Mouse (Mus musculus) heart, embryonic 15.5 days (tissue): ENCODE results near the gene Fosl2. TPM values are rescaled to one million over a fixed set of nuclear protein-coding genes. Genes with fewer than 3 reads are reported as not detected.

Experiments used
- ATAC-seq: fragments of 200-750 bp; cut with Nextera tagmentation; replicated peaks from 2 replicates; pipeline ENCODE4 v1.8.0; 2017; ENCODE audit warnings: low read depth, moderate TSS enrichment; ENCODE audit not compliant: insufficient number of reproducible peaks, insufficient read depth, low FRiP score
- H3K27ac ChIP-seq: fragments of 300-500 bp; sonication (generic); 2 replicates; pipeline ENCODE4 v1.5.1; 2015; ENCODE audit warnings: mild to moderate bottlenecking, inconsistent platforms
- H3K27me3 ChIP-seq: fragments of 300-500 bp; sonication (generic); 2 replicates; pipeline ENCODE4 v1.6.1; 2015; ENCODE audit warnings: inconsistent platforms
- H3K36me3 ChIP-seq: fragments of 300-500 bp; sonication (generic); 2 replicates; pipeline ENCODE4 v1.6.1; 2015; ENCODE audit warnings: mild to moderate bottlenecking, inconsistent platforms
- H3K4me1 ChIP-seq: fragments of 300-500 bp; sonication (generic); replicated peaks from 2 replicates; pipeline ENCODE4 v1.6.1; 2015; ENCODE audit warnings: inconsistent platforms
- H3K4me2 ChIP-seq: fragments of 300-500 bp; sonication (generic); 2 replicates; pipeline ENCODE4 v1.6.1; 2015; ENCODE audit warnings: inconsistent platforms, mild to moderate bottlenecking, moderate library complexity
- H3K4me3 ChIP-seq: fragments of 300-500 bp; sonication (generic); 2 replicates; pipeline ENCODE4 v1.5.1; 2015; ENCODE audit warnings: mild to moderate bottlenecking, inconsistent platforms
- H3K9ac ChIP-seq: fragments of 300-500 bp; sonication (generic); 2 replicates; pipeline ENCODE4 v1.6.1; 2015; ENCODE audit warnings: mild to moderate bottlenecking, inconsistent platforms
- H3K9me3 ChIP-seq: fragments of 300-500 bp; sonication (generic); replicated peaks from 2 replicates; pipeline ENCODE4 v1.6.1; 2016; ENCODE audit warnings: inconsistent platforms
- WGBS: fragments of 180-500 bp; shearing (Covaris S2); methylation state at CpG from one replicate; pipeline ENCODE4 v1.1.7; 2015; ENCODE audit warnings: mixed read lengths; 5-methylcytosine and 5-hydroxymethylcytosine counted together
- polyA plus RNA-seq: library from polyadenylated mRNA; unstranded; fragments of >200 nt; fragmentation: Nextera tagmentation; extraction: Ambion mirVana; gene quantifications from 2 replicates; pipeline ENCODE4 v1.2.1, GENCODE M21; 2015

The Fosl2 gene
- polyA plus RNA-seq, 1 experiment from 2014 or later = 2.5 TPM

GRCm38 (mm10) chr5:32134903-32135335 lies 682 bp upstream of the Fosl2 start:
- peak overlapping the region; percentile 93 for H3K9ac ChIP-seq
- H3K27ac ChIP-seq = peak overlapping the region; percentile 100
- peak overlapping the region; percentile 88 for H3K4me2 ChIP-seq
- no peaks in the 10 kb centered on the region for H3K27me3 ChIP-seq
- peak overlapping the region; percentile 91 for H3K4me3 ChIP-seq
- H3K9me3 ChIP-seq = no peaks in the 10 kb centered on the region
- 0% methylated on average over 44 of the region's 54 CpGs for WGBS
- peaks cover 36% of the 10 kb centered on the region for H3K4me1 ChIP-seq
- ATAC-seq = peak; percentile 27
- H3K36me3 ChIP-seq = no peaks in the 10 kb centered on the region

- WGBS = under 1% methylated on average over 62 of the region's 63 CpGs
Observed at GRCm38 (mm10) chr5:32136301-32136863, 781 bp downstream of the Fosl2 start.

GRCm38 (mm10) chr5:32137106-32137522 lies 1.5 kb downstream of the Fosl2 start:
- Histone ChIP-seq H3K36me3 (no peaks in the 10 kb centered on the region), H3K27me3 (no peaks in the 10 kb centered on the region), H3K27ac (peak overlapping the region; percentile 100), H3K9me3 (no peaks in the 10 kb centered on the region), H3K4me3 (peak overlapping the region; percentile 91), H3K4me2 (peak overlapping the region; percentile 88), H3K9ac (peak overlapping the region; percentile 93), H3K4me1 (peaks cover 47% of the 10 kb centered on the region)
- 1% methylated on average over 12 of the region's 12 CpGs for WGBS
- ATAC-seq = no peak

More at GRCm38 (mm10) chr5:32136301-32136863, 781 bp downstream of the Fosl2 start:
- H3K4me1 ChIP-seq = peaks cover 42% of the 10 kb centered on the region
- H3K36me3 ChIP-seq = no peaks in the 10 kb centered on the region
- H3K4me2 ChIP-seq = peak overlapping the region; percentile 88
- ATAC-seq = no peak
- H3K9ac ChIP-seq = peak overlapping the region; percentile 93
- no peaks in the 10 kb centered on the region for H3K9me3 ChIP-seq
- peak overlapping the region; percentile 91 for H3K4me3 ChIP-seq
- H3K27me3 ChIP-seq = no peaks in the 10 kb centered on the region
- H3K27ac ChIP-seq = peak overlapping the region; percentile 100

GRCm38 (mm10) chr5:32138446-32139195 lies 3.0 kb downstream of the Fosl2 start:
- WGBS = 44% methylated on average over 10 of the region's 10 CpGs
- peak overlapping the region; percentile 88 for H3K4me2 ChIP-seq
- H3K9ac ChIP-seq = peak overlapping the region; percentile 93
- peaks cover 59% of the 10 kb centered on the region for H3K4me1 ChIP-seq
- peak overlapping the region; percentile 100 for H3K27ac ChIP-seq
- H3K27me3 ChIP-seq = no peaks in the 10 kb centered on the region
- ATAC-seq = no peak
- H3K4me3 ChIP-seq = peak overlapping the region; percentile 91
- H3K9me3 ChIP-seq = no peaks in the 10 kb centered on the region
- no peaks in the 10 kb centered on the region for H3K36me3 ChIP-seq

GRCm38 (mm10) chr5:32139516-32140037 lies 4.0 kb downstream of the Fosl2 start:
- no peak for ATAC-seq
- peak overlapping the region; percentile 88 for H3K4me2 ChIP-seq
- H3K9ac ChIP-seq = no peak overlapping the region
- H3K4me1 ChIP-seq = peaks cover 62% of the 10 kb centered on the region
- H3K4me3 ChIP-seq = peak overlapping the region; percentile 91
- H3K36me3 ChIP-seq = no peaks in the 10 kb centered on the region
- H3K27ac ChIP-seq = peak overlapping the region; percentile 100
- H3K27me3 ChIP-seq = no peaks in the 10 kb centered on the region
- no peaks in the 10 kb centered on the region for H3K9me3 ChIP-seq
- 27% methylated on average over 9 of the region's 9 CpGs for WGBS

GRCm38 (mm10) chr5:32141899-32142298 lies 6.3 kb downstream of the Fosl2 start:
- H3K4me2 ChIP-seq = no peak overlapping the region
- no peak for ATAC-seq
- H3K36me3 ChIP-seq = peaks cover 4% of the 10 kb centered on the region; the same call in 1 of the 2 replicates
- H3K4me1 ChIP-seq = peaks cover 66% of the 10 kb centered on the region
- H3K9ac ChIP-seq = no peak overlapping the region
- H3K27ac ChIP-seq = no peak overlapping the region
- no peaks in the 10 kb centered on the region for H3K9me3 ChIP-seq
- 82% methylated on average over 2 of the region's 2 CpGs for WGBS
- H3K27me3 ChIP-seq = no peaks in the 10 kb centered on the region
- H3K4me3 ChIP-seq = no peak overlapping the region

GRCm38 (mm10) chr5:32143433-32143970 lies 7.9 kb downstream of the Fosl2 start:
- ATAC-seq = no peak
- Histone ChIP-seq H3K27ac (peak overlapping the region; percentile 4; the same call in 1 of the 2 replicates), H3K4me2 (peak overlapping the region; percentile 38), H3K9me3 (no peaks in the 10 kb centered on the region), H3K9ac (no peak overlapping the region), H3K4me3 (no peak overlapping the region), H3K4me1 (peaks cover 51% of the 10 kb centered on the region), H3K36me3 (peaks cover 18% of the 10 kb centered on the region; the same call in 1 of the 2 replicates), H3K27me3 (no peaks in the 10 kb centered on the region)
- 42% methylated on average over 13 of the region's 13 CpGs for WGBS

GRCm38 (mm10) chr5:32146281-32146680 lies 10.7 kb downstream of the Fosl2 start:
- no peak overlapping the region for H3K9ac ChIP-seq
- no peak overlapping the region for H3K27ac ChIP-seq
- ATAC-seq = no peak
- peaks cover 37% of the 10 kb centered on the region; the same call in 1 of the 2 replicates for H3K36me3 ChIP-seq
- H3K4me2 ChIP-seq = no peak overlapping the region
- H3K4me3 ChIP-seq = no peak overlapping the region
- peaks cover 33% of the 10 kb centered on the region for H3K4me1 ChIP-seq
- H3K27me3 ChIP-seq = no peaks in the 10 kb centered on the region
- H3K9me3 ChIP-seq = no peaks in the 10 kb centered on the region
- WGBS = 77% methylated on average over 6 of the region's 6 CpGs

- Histone ChIP-seq H3K27ac (no peak overlapping the region), H3K4me2 (no peak overlapping the region), H3K9ac (no peak overlapping the region), H3K9me3 (no peaks in the 10 kb centered on the region), H3K36me3 (peaks cover 57% of the 10 kb centered on the region; the same call in 1 of the 2 replicates), H3K4me3 (no peak overlapping the region), H3K27me3 (no peaks in the 10 kb centered on the region), H3K4me1 (peaks cover 16% of the 10 kb centered on the region)
- no peak for ATAC-seq
- 86% methylated on average over 4 of the region's 4 CpGs for WGBS
Observed at GRCm38 (mm10) chr5:32148593-32148992, 13.0 kb downstream of the Fosl2 start.

- Histone ChIP-seq H3K9me3 (no peaks in the 10 kb centered on the region), H3K36me3 (peaks cover 64% of the 10 kb centered on the region; the same call in 1 of the 2 replicates), H3K27me3 (no peaks in the 10 kb centered on the region), H3K27ac (no peak overlapping the region), H3K9ac (no peak overlapping the region), H3K4me3 (no peak overlapping the region), H3K4me1 (peaks cover 12% of the 10 kb centered on the region; the same call in 1 of the 2 replicates), H3K4me2 (no peak overlapping the region)
- 65% methylated on average over 4 of the region's 4 CpGs for WGBS
- ATAC-seq = no peak
Observed at GRCm38 (mm10) chr5:32151244-32151643, 15.6 kb downstream of the Fosl2 start.

- H3K27ac ChIP-seq = no peak overlapping the region
- H3K4me2 ChIP-seq = no peak overlapping the region
- 59% methylated on average over 28 of the region's 28 CpGs for WGBS
- no peaks in the 10 kb centered on the region for H3K27me3 ChIP-seq
- peaks cover 12% of the 10 kb centered on the region; the same call in 1 of the 2 replicates for H3K4me1 ChIP-seq
- no peak overlapping the region for H3K4me3 ChIP-seq
- H3K9me3 ChIP-seq = no peaks in the 10 kb centered on the region
- no peak for ATAC-seq
- H3K9ac ChIP-seq = no peak overlapping the region
- H3K36me3 ChIP-seq = peaks cover 51% of the 10 kb centered on the region; the same call in 1 of the 2 replicates
Observed at GRCm38 (mm10) chr5:32152725-32153417, 17.3 kb downstream of the Fosl2 start.
